Mouse (Mus musculus) heart, postnatal 36 days (tissue): ENCODE data around the gene Atat1. TPM values are rescaled to one million over a fixed set of nuclear protein-coding genes. Genes with fewer than 3 reads are reported as not detected.
A peak's percentile ranks its signal among the peaks of the same experiment; 100 is the strongest.

Experiments used
- DNase-seq, 2 experiments: peaks; one replicate each; pipeline ENCODE4 v3.0.0; 2021 to 2022
- intact Hi-C: fragments of 180-260 bp; cut with DNase I; formaldehyde crosslinking; loops from one replicate; pipeline ENCODE4 v1.15.1; 2025
- total RNA-seq, 2 experiments: library from RNA; stranded (reverse); gene quantifications; 2 replicates each; pipeline ENCODE4 v1.2.3; 2021

Atat1 gene
- total RNA-seq, 2 experiments from 2014 or later: 6.6 to 6.8 TPM

- intact Hi-C loops: no loop called here
- no peak for DNase-seq
Measured at GRCm38 (mm10) chr17:35883777-35884176, 26.1 kb downstream of the Atat1 start.

- DNase-seq: no peak
- intact Hi-C loops: no loop called here
Measured at GRCm38 (mm10) chr17:35882924-35883323, 27.0 kb downstream of the Atat1 start.

- peak; percentile 94 to 96 for DNase-seq
- intact Hi-C loops: loop anchor here (2.0 kb wide), 1 partner anchor 29 kb away; no protein-coding TSS in a partner anchor
Measured at GRCm38 (mm10) chr17:35879245-35880057, 30.4 kb downstream of the Atat1 start, which contains the start of gene Dhx16. Gene Dhx16, plus strand, starts transcription at chr17:35879819.

- no peak for DNase-seq
- intact Hi-C loops: no loop called here
Measured at GRCm38 (mm10) chr17:35874721-35875120, 35.2 kb downstream of the Atat1 start.

- DNase-seq: peak; percentile 93
- intact Hi-C loops: loop anchor here (1.0 to 2.0 kb wide), 2 partner anchors 38 to 135 kb away; no protein-coding TSS in a partner anchor
Measured at GRCm38 (mm10) chr17:35873774-35874519, 35.9 kb downstream of the Atat1 start.

- intact Hi-C loops: no loop called here
- peak; percentile 34 to 47 for DNase-seq
Measured at GRCm38 (mm10) chr17:35870884-35871696, 38.8 kb downstream of the Atat1 start.

GRCm38 (mm10) chr17:35870151-35870883 is 39.6 kb downstream of the Atat1 start:
- intact Hi-C loops: no loop called here
- DNase-seq: peak; percentile 73 to 78

- intact Hi-C loops: no loop called here
Measured at GRCm38 (mm10) chr17:35869346-35870067, 40.4 kb downstream of the Atat1 start.

GRCm38 (mm10) chr17:35868961-35869345 is 40.9 kb downstream of the Atat1 start:
- DNase-seq: no peak
- intact Hi-C loops: no loop called here

More at GRCm38 (mm10) chr17:35869346-35870067, 40.4 kb downstream of the Atat1 start:
- DNase-seq: peak; percentile 55 to 67

- intact Hi-C loops: no loop called here
- DNase-seq: peak; percentile 42 to 62
Measured at GRCm38 (mm10) chr17:35868165-35868820, 41.6 kb downstream of the Atat1 start.

GRCm38 (mm10) chr17:35866911-35867890 is 42.7 kb downstream of the Atat1 start:
- peak; percentile 62 to 68 for DNase-seq
- intact Hi-C loops: loop anchor here (2.0 kb wide), 1 partner anchor 50 kb away; the partner anchor contains the start of genes Mrps18b and Ppp1r10

GRCm38 (mm10) chr17:35866281-35866831 is 43.5 kb downstream of the Atat1 start:
- DNase-seq: peak; percentile 80 to 85
- intact Hi-C loops: loop anchor here (2.0 kb wide), 1 partner anchor 50 kb away; the partner anchor contains the start of genes Mrps18b and Ppp1r10

- peak; percentile 79 to 87 for DNase-seq
- intact Hi-C loops: loop anchor here (2.0 kb wide), 1 partner anchor 51 kb away; the partner anchor contains the start of genes Mrps18b and Ppp1r10
Measured at GRCm38 (mm10) chr17:35865481-35866280, 44.2 kb downstream of the Atat1 start, which contains the start of gene Ppp1r18. Gene Ppp1r18, plus strand, starts transcription at chr17:35865593.

- no peak for DNase-seq
- intact Hi-C loops: no loop called here
Measured at GRCm38 (mm10) chr17:35864832-35865353, 45.0 kb downstream of the Atat1 start.

- DNase-seq: peak; percentile 91 to 98
- intact Hi-C loops: loop anchor here (2.0 kb wide), 1 partner anchor 19 kb away; no protein-coding TSS in a partner anchor
Measured at GRCm38 (mm10) chr17:35861198-35861857, 48.5 kb downstream of the Atat1 start, which contains the start of gene Nrm. Gene Nrm, plus strand, starts transcription at chr17:35861318.
